Mouse (Mus musculus) cerebellum, postnatal 10 days (tissue): ENCODE measurements at regions not wholly inside any gene's neighbourhood (a gene's known extent, or its start where the extent isn't known, plus 50 kb on each side); places are given as distances from the start of the nearest gene placed in this dataset.

ENCODE experiments used
- DNase-seq, 2 experiments: peaks; one replicate each; pipeline ENCODE4 v3.0.0; 2021; ENCODE audit warnings: mixed read lengths in 2 of 2

- peak; percentile 12 to 28 for DNase-seq
These were observed 117.3 kb downstream of the Spry2 start for GRCm38 (mm10) chr14:105779349-105779748.

DNA sequence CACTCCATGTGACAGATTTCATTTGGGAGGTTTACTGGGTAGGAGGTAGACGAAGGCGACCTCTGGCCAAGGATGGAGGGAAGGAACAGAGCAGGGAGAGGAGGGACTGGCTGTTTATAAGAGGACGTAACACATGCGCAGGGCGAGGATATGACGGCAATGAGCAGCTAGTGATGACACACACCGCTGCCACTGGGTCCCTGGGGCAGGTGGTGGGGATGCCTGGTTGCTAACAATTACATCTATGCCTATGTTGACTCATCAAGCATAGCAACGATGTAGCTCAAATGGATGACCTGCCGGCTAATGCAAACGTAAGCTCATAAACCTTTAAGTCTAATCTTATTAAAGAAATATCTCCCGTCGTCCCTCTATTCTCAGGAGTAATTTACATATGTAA, 122.9 kb downstream of the Spry2 start:
- no peak for DNase-seq

DNA sequence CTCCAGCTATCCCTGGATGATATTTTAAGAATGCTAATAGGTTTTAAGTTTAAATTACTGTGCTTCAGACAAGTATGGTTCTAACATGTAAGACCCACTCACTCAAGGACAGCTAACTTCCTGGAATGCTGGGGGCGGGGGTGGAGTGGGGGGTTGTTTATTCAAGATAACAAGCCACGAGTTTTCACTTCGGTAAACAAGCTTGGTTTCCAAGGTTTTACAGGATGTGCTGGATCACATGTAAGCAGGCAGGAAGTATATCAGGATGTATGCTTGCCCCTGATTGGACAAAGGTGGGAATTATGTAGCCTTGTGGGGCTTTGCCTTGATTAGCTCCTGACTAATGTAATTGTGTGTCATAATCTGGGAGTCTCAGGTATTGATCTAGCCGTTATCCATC, 129.5 kb downstream of the Spry2 start:
- no peak for DNase-seq

- no peak for DNase-seq
These were observed 143.9 kb downstream of the Spry2 start for GRCm38 (mm10) chr14:105752509-105753375.

DNA sequence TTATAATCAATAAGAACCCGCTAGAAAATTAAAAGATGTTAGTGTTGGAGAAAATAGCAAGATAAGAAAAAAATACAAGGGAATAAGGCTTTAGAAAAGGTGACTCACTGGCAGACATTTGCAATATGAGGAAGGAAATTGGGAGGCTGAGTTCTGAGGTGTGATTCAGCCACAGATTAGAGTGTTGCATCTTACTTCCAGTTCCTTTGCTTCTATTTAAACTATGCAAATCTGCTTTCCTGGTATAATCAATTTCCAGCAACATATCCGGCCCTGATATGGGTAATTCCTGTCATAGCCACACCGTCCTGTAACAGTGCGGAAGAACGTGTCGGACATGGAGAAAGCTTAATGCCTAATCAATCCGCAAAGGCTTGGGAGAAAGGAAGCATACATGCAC, 144.9 kb downstream of the Spry2 start:
- no peak for DNase-seq

DNA sequence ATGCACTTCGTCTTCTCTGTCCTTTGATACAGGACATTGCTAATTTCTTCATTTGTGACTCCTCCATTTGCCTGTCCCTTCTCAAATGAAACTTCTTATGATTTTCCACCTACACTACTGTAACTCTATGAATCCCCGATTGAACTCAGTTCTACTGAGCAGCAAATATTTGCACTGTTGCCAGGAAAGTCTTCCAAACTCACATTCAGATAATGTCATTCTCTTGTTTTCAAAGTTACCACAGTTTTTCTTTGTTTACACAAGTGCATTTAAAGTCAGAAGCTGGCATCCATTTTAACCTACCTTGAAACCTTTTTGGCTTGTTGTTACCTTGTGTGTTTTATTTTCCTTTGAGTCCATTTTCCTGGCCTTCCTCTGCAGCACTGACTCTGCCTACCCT, 152.0 kb downstream of the Spry2 start:
- no peak for DNase-seq

DNA sequence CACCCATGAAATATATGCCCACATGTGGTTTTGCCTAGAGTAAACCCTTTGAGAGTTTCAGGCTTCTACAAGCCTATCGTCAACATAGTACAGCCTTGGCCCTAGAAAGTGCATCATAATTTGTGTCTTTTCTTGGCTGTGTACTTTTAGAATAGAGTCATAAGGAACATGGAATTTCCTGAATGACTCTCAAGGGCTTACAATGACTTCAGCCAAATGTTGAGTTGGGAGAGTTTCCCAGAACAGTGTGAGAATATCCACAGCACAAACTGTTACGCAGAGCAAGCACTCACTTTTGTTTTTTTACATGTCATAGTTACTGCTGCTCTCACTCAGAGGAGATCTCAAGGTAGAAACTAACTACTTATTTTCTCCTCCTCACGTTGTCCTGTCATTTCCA, 152.5 kb downstream of the Spry2 start:
- DNase-seq = no peak

DNA sequence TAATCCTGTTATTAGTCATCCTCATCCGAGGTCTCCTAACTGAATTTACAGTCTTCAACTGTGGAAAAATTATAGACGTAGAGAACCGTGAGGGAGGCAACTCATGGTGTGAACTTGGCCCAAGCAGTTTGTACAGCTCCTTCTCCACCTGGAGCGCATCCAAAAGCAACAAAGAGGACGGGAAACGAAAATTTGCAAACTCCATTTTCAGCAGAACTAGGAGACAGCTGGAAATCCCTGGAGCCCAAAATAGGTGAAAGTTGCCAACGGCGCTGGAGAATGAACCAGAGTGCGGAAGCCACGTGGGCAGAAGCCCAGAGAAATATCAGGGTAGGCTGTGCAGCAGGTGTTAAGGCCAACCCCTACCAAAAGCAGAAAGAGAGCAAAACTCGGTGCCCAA, 155.7 kb downstream of the Spry2 start:
- DNase-seq = peak; percentile 52 to 60

- DNase-seq = no peak
These were observed 158.1 kb downstream of the Spry2 start for GRCm38 (mm10) chr14:105738568-105738967.

- no peak for DNase-seq
These were observed 160.3 kb downstream of the Spry2 start for GRCm38 (mm10) chr14:105736352-105736751.

GRCm38 (mm10) chr14:105734291-105734690, 162.3 kb downstream of the Spry2 start:
- no peak for DNase-seq

DNA sequence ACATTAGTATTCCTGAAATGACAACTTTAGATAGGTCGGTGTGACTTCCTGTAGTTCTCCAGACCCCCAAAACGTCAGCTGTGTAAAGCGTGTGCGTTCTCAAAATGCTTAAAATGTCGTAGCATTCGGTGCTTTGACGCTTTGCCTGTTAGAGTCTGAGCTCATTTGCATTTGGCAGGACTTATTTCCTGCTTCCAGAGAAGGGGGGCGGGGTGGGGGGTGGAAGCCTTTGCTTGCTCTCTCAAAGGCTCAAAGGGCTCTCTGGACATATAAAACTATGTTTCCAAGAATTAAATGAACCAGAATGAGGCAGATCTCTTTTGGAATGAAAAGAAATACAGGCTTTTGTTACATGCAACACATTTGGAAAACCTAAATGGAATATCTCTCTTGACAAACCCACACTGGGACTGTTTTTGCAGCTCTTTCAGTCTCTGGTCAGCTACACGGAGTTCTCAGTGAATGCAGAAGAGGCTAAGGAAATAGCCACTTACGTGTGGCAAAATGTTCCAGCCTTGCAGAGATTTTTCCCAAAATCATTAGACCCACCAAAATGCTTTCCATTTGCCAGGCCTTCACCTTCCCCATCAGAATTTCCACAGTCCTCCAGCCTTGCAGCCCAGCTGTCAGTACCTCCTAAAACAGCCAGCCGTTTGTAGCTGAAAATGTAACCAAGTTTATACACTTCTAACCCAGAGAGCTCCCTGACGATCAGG, 163.4 kb downstream of the Spry2 start:
- DNase-seq = peak; percentile 73 to 75

DNA sequence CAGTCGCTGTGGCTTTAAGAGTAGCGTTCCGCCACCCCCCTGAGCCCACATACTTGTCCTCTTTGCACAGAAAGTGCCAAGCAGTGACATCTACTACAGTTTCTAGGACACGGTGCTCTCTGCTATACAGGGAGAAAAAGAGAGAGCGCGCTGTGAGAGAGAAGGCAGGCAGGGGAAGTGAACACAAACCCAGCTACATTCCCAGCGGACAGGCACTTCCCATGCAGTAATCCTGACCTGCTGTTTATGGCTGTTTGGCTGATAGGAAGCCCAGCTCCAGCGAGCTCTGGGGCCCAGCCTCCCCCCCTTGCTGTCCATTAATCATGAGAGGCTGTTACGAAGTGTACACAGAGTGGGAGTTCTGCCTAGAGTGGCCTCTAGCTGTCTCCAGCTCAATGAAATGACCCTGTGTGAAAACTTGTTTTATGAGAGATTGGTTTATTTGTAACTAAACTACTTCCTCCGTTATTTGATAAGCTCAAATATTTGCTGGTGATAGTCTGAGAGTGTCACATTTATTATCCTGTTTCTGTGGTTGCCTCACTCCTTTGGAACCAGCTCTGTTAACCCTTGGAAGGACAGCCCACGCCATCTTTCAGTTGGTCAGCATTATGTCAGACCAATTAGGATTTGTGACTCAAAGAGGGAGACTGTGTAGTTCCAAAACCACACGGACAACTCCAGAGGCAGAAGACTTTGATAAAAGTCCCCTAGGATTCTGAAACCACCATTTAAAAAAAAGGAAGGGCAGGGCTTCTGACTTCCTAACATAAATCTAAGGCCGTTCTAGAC, 164.2 kb downstream of the Spry2 start:
- DNase-seq = peak; percentile 88

DNA sequence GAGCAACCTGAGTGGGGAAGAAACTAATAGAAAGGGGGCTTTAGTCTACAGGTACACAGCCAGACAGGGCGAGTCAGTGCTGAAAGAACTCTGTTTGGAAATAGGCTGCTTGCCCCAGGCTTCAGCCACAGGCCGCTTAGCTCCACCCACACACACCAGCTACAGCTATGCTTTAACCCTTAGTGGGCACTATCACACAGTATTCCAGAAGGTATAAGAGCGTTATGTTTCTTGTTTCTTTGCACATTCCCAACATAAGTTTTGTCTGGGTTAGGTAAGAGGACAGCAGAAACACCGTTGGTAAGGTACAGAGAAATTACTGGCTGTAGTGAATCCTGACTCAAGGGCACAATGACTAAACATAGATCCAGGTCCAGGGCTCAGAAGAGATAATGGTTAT, 165.8 kb downstream of the Spry2 start:
- peak; percentile 69 to 75 for DNase-seq

DNA sequence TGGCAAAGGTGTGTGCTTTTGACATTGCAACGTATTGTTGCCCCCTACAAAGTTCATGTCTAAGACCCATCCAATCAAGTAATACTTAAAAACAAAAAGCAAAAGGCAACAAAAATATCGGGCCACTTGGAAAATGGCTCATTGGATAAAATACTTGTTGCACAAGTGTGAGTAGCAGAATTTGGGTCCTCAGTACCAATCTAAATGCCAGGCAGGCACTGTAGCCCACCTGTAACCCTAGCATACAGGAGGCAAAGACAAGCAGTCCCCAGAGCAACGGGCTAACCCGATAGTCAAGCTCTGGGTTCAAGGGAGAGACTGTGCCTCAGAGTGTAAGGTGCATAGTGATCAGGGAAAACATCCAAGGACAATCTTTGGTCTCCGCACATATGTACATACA, 167.8 kb downstream of the Spry2 start:
- DNase-seq = no peak

DNA sequence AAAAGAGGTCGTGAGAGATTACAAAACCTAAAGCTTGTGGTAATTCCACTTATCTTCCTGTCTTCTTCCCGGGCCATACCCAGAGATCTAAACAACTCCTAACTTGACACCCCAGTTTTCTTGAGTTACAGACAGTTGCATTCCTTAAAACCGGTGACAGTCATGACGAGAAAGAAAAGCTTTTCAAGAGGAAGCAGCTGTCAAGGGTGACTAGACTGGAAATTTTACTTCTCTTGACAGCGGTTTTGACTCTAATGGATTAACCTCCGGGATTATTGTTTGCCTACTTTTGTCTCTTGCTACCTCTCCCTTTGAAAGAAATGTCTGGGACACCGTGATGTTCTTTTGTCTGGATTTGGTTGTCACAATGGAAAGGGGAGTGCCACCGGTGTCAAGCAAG, 170.9 kb downstream of the Spry2 start:
- DNase-seq = no peak

- DNase-seq = no peak
These were observed 173.7 kb downstream of the Spry2 start for GRCm38 (mm10) chr14:105722923-105723322.

GRCm38 (mm10) chr14:105721576-105721975, 175.0 kb downstream of the Spry2 start:
- no peak for DNase-seq

DNA sequence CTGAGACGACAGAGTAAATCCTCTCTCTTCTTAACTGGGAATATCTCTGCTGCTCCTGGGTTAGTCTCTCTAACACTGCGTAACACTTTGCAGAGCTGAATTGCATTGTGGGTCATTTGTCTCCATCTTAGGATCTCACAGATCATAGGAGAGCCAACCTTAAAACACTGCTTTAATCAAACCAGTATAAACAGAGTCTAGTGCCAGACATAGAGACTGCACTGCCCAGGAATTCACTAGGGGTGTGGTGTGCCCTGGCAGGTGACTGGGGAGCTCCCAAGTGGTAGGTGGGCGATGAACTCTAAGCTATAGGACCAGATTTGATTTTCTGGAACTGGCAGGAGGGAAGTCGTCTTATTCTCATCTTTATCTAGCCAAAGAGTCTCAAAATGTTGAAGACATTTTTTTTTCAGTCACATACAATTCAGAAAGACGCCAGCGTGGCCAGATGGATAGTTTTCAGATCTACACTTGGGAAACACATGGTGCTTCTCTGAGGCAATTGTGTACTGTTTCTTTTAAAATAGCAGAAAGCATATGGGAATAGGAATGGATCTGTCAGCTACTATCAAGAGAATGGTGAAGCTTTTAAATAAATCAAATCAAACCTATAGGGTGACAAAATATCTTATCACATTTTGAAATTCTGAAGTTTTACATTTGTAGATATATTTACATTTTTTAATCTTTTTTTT, 175.7 kb downstream of the Spry2 start:
- DNase-seq = peak; percentile 18 to 27

GRCm38 (mm10) chr14:105718676-105719441, 177.8 kb downstream of the Spry2 start:
- no peak for DNase-seq

DNA sequence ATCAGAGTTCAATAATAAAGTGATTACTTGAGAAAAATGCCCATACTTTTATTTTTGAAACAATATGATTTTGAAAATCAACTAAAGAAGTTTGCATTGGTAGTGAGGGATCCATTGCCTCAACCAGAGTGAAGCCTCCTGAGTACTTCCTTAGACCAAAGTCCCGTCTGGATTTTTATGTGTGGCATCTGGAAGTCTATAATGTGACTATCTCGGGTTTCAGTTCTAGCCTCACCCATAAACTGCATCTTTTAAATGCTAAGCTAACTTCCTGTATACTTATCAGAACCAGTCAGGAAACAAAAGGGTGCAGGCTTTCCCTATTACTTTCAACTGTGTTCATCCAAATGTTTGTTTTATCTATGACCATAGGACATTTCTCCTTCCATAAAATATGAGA, 178.8 kb downstream of the Spry2 start:
- DNase-seq = no peak

DNA sequence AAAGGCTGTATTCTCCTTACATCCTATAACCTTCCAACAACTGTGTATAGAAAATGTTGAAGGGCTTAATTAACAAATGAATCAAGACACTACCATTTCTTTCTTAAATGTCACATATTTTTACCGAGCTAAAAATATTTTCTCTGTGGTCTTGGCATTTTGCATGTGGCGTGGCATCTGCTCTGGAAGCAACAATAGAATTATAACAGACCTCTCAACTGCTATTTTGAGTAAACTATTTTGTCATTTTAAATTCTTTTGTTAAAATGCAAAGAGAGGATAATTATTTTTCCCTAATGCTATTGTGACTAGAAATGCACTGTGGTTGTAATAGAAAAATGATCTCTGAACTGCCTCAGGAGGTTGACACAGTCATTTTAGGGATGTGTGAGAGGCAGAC, 187.9 kb downstream of the Spry2 start:
- no peak for DNase-seq
